Mouse (Mus musculus) lung, postnatal 25 days (tissue): ENCODE measurements around the gene Neu1.
"Not testable (repeated sequence)": the region's sequence is repeated elsewhere in the genome, so short reads cannot be mapped to it uniquely, and the experiment has no call there.

Experiments used
- DNase-seq: peaks from one replicate; pipeline ENCODE4 v3.0.0; 2022; ENCODE audit warnings: low spot score

Gene Neu1

DNA sequence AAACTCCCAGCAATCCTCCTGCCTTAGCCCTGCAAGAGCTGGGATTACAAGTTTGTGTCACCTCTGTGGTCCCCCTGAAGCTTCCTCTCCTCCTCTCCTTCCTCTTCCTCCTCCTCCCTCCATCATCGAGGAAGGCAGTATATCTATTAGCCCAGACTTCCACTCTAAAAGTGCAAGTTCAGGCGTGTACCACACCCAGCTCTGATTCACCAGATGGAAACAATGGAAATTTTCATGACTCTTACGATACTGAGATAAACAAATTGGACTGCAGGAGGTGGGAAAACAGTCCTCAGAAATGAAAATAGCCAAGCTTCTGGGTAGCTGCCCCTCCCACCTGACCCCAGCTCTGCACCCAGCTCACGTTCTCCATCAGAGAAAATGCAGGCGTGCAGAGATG, 34.6 kb downstream of the Neu1 start:
- DNase-seq, result no peak

DNA sequence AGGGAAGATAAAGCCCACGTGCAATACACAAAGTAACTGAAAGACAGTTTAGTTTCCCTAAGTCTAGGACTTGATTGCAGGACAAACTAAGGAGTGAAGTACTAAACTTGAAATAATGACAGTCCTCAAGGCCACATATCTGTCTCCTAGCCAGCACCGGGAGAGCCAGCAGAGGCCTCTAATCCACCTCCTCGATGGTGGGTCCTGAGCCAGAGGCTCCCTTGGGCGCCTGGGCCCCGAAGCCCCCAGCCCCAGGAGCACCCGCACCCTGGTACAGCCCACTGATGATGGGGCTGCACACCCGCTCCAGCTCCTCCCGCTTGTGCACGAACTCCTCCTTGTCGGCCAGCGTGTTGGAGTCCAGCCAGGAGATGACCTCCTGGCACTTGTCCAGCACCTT, 38.8 kb downstream of the Neu1 start, which contains the start of gene Gm20481:
Gene Gm20481, plus strand, starts transcription at position 91 of the 400 bp plus-strand sequence.
- not testable (repeated sequence) for DNase-seq

DNA sequence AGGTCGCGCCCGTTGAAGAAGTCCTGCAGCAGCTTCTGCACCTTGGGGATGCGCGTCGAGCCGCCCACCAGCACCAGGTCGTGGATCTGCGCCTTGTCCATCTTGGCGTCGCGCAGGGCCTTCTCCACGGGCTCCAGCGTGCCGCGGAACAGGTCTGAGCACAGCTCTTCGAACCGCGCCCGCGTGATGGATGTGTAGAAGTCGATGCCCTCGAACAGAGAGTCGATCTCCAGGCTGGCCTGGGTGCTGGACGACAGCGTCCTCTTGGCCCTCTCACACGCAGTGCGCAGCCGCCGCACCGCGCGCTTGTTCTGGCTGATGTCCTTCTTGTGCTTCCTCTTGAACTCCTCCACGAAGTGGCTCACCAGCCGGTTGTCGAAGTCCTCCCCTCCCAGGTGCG, 39.8 kb downstream of the Neu1 start:
- not testable (repeated sequence) for DNase-seq

GRCm38 (mm10) chr17:34971694-34972068, 40.6 kb downstream of the Neu1 start:
- not testable (repeated sequence) for DNase-seq

DNA sequence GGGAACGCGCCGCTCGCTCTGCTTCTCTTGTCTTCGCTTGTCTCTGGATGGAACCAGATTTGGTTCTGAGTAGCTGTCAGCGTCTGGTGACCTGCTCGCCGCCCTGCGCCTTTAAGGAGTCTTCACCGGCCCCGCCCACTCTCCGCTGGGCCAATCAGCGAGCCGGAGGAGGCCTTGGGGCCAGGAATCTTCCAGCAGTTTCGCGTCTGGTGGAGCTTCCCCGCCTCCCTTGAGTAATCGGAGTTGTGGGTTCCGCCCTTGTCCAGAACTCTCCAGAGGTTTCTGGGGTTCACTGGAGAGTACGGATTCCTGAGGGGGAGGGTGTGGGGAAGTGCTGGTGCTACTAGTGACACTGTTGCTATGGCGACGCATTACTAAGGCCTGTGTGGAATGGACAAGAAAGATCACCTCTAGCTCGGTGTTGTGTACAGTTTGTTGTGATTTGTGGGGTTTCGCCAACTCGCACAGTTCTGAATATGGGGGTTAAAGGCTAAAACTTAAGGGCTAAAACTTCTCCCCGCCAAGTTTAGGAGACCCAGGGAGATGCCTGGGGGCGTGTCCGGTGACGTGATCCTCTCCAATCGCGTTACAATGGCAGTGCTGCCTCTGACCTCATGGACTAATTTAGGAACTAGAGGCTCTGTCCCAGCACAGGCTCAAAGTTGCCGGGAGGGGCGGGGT, 41.2 kb downstream of the Neu1 start, which contains the start of the genes Hspa1a and Hspa1l:
Gene Hspa1a, minus strand, starts transcription at position 88 of the 681 bp plus-strand sequence.
Gene Hspa1l, plus strand, starts transcription at position 635 of the 681 bp plus-strand sequence.
- DNase-seq, result peak; percentile 91

DNA sequence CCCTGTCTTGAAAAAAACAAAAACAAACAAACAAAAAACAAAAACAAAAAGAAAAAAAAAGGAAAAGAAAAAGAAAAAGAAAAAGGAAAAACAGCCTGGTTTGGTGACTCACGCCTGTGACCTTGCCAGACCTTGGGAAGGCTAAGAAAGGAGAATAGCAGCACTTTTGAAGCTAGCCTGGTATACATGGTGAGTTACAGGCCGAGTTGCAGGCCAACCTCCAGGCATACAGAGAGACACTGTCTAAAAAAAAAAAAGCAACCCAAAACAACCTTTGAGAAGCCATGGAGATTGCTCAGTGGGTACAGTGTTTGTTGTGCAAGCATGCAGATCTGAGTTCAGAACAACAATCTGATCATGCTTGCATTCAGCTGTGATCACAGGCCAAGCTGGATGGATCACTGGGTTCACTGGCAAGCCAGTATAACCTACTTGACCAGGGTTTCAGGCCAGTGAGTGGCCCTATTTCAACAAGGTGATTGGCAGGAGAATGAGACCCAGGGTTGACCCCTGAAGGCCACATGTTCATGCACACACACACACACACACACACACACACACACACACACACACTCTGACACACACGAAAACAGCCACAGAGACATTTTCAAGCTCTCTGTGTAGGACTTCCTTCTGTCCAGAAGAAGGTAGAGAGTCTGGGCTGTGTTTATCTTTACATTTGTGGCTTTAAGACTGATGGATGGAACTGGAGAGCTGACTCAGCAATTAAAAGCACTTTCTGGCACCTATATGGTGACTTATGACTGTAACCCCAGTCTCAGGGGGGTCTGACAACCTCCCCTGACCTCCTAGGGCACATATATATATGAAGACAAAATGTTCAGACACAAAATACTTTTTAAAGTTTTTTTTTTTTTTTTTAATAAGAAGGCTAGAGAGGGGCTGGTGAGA, 44.8 kb downstream of the Neu1 start:
- no peak for DNase-seq

- no peak for DNase-seq
Measured at GRCm38 (mm10) chr17:34977000-34977399, 45.9 kb downstream of the Neu1 start.

- no peak for DNase-seq
Measured at GRCm38 (mm10) chr17:34978239-34978638, 47.2 kb downstream of the Neu1 start.

DNA sequence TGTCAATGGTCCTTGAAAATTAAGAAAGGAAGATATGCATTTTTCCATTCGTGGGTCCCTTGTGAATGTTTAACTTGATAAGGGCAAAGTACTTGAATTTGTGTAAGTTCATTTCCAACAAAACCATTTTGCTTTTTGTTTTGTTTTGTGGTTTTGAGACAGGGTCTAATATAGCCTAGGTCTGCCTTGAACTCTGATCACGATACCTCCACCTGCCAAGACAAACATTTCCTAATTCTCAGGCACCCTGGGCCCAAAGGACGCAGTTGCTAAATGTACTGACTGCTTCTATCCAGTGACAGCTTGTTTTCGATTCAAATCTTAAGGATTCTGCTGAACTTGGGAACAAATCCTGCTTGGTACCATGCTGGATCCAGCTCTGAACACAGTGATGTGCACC, 48.6 kb downstream of the Neu1 start:
- no peak for DNase-seq

GRCm38 (mm10) chr17:34980655-34981054, 49.6 kb downstream of the Neu1 start:
- peak; percentile 72 for DNase-seq

DNA sequence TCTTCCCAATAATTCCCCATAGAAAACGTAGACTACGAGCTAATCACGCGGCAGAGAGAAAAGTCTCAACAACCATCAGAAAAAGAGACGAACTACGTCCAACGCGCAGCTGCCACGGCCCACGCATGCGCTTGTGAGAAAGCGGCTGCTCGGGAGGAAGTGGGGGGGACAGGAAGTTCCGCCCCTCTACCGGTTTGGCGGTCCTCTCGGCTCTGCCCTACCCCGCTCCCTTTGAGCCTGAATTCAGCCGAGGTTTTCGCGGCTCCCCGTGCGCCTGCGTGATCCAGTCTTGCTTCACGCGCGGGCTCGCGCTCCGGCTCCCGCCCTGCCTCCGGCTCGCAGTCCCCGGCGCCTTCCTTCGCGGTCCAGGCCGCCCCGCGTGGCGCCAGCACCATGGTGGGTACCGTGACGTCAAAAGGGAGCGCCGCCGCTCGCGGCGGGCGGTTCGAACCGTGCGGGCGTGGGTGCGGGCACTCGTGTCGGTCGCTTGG, 50.7 kb downstream of the Neu1 start, which contains the start of gene Lsm2:
Gene Lsm2, plus strand, starts transcription at position 173 of the 491 bp plus-strand sequence.
- peak; percentile 94 for DNase-seq

- no peak for DNase-seq
Measured at GRCm38 (mm10) chr17:34982328-34982727, 51.3 kb downstream of the Neu1 start.

DNA sequence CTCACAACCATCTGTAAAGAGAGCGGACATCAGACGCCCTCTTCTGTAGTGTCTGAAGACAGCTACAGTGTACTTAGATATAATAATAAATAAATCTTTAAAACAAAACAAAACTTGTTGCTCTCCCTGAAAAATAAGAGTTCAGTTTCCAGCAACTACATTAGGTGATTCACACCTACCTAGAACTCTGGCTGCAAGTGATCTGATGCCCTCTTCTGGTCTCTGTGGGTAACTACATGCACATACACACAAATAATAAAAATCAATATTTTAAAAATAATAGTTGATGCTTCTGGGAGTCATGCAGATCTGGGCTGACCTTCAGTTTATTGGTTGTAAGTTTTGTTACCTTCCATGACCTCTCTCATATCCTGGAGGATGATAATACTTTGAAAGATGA, 53.2 kb downstream of the Neu1 start:
- no peak for DNase-seq
